Comparison of ENCODE assay signal across 24 mouse cellular contexts in the genomic region with DNA sequence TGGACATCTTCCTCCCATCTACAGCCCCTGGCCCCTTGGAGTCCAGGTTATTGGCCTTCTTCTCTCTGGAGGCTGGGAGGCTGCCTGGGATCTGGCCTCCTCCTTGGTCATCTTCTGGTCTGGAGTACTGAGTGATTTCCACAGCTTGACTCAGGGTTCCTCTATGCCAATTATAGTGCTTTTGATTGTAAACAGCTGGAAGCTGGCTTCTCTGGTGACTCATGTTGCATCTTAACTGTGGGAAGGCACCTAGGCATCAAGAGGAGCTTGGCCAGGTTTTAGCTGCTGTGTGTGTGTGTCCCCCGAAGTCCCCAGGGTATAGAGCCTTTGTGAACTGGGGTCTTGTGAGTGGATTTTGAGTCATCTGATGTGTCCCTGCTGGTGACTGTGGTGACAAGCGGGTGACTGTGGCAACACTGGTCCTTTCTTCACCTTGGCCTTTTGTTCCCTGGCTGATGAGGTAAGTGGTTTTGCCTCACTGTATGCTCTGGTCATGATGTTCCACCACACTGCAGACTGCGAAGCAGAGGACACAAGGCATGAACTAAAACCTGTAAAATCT. TPM values are rescaled to one million over a fixed set of nuclear protein-coding genes. Genes with fewer than 3 reads are reported as not detected.
DNase-seq lines count a peak whose midpoint lies in the region.
"Had no signal": no experiment of that assay in that cellular context is flagged by ENCODE, and none has a peak within 500 bp of the region (broad histone marks: within the 10 kb centered on the region; RNA-seq: fewer than 3 reads in every experiment).

No protein-coding gene starts in this region.

- no peak overlapping the region for H3K4me3 ChIP-seq in embryonic facial prominence, embryonic 10.5 days
- H3K4me3 ChIP-seq: embryonic facial prominence, embryonic 12.5 days; embryonic facial prominence, embryonic 15.5 days; forebrain, embryonic 15.5 days; heart, embryonic 12.5 days; heart, embryonic 15.5 days; hindbrain, embryonic 10.5 days; hindbrain, embryonic 13.5 days; intestine, embryonic 15.5 days had no signal

- DNase-seq in adrenal gland, postnatal 14 days, result peak; percentile 38
- DNase-seq in adrenal gland, postnatal 10 days, result no peak
- peak; percentile 64 for DNase-seq in 416B (ENCODE audit: low read depth)
- DNase-seq in NIH3T3 (ENCODE audit: low read depth), result peak; percentile 71
- DNase-seq in embryonic facial prominence, embryonic 10.5 days (ENCODE audit: low spot score), result no peak
- DNase-seq in urinary bladder, postnatal 25 days (ENCODE audit: low spot score), result no peak
- DNase-seq: adrenal gland, adult 8-10 months; B cell, adult 2 months; cerebellum, adult 18-20 months; cerebellum, adult 9-10 months; cerebellum, postnatal 14 days; gastrocnemius, postnatal 25 days; heart, postnatal 10 days; heart, postnatal 36 days; kidney, adult 11 months; kidney, adult 8-10 months had no signal

- H3K9me3 ChIP-seq in embryonic facial prominence, embryonic 10.5 days, result peaks cover 4% of the 10 kb centered on the region; the same call in 1 of the 2 replicates
- H3K9me3 ChIP-seq: embryonic facial prominence, embryonic 12.5 days; embryonic facial prominence, embryonic 15.5 days; forebrain, embryonic 15.5 days; heart, embryonic 15.5 days; hindbrain, embryonic 13.5 days; intestine, embryonic 15.5 days had no signal

- WGBS in embryonic facial prominence, embryonic 10.5 days, result 89% methylated on average over 3 of the region's 3 CpGs

- H3K27me3 ChIP-seq in embryonic facial prominence, embryonic 10.5 days (replicated peaks; ENCODE audit: low read depth, poor library complexity, severe bottlenecking), result no peaks in the 10 kb centered on the region
- H3K27me3 ChIP-seq: embryonic facial prominence, embryonic 12.5 days; embryonic facial prominence, embryonic 15.5 days; forebrain, embryonic 15.5 days; heart, embryonic 12.5 days; heart, embryonic 15.5 days; hindbrain, embryonic 13.5 days; intestine, embryonic 15.5 days had no signal

- H3K4me1 ChIP-seq in embryonic facial prominence, embryonic 10.5 days, result 0 out of 2 replicates have a peak, but pooled peaks cover 3% of the 10 kb centered on the region
- H3K4me1 ChIP-seq: embryonic facial prominence, embryonic 15.5 days; forebrain, embryonic 15.5 days; hindbrain, embryonic 10.5 days; hindbrain, embryonic 13.5 days had no signal

- H3K36me3 ChIP-seq in embryonic facial prominence, embryonic 10.5 days (replicated peaks), result peaks cover 14% of the 10 kb centered on the region
- H3K36me3 ChIP-seq: heart, embryonic 15.5 days; intestine, embryonic 15.5 days had no signal

- H3K27ac ChIP-seq in embryonic facial prominence, embryonic 10.5 days (replicated peaks), result no peak overlapping the region
- H3K27ac ChIP-seq: embryonic facial prominence, embryonic 12.5 days; embryonic facial prominence, embryonic 15.5 days; forebrain, embryonic 15.5 days; heart, embryonic 15.5 days; hindbrain, embryonic 10.5 days; hindbrain, embryonic 13.5 days; intestine, embryonic 15.5 days had no signal

RNA-seq across cellular contexts. Expression of a gene that starts 26.1 kb away (rescaled TPM):
- 21.8 and 27.5 TPM in 2 replicates for total RNA-seq in adrenal gland, postnatal 14 days (2021)
- 10 to 100 TPM; 13.1 to 23.5 TPM for total RNA-seq in adrenal gland, postnatal 10 days (2021)
- 18.3 and 20.4 TPM in 2 replicates for polyA plus RNA-seq in embryonic facial prominence, embryonic 10.5 days (2016; fragmentation: Nextera tagmentation; extraction: Ambion mirVana)

RNA-seq across cellular contexts. Expression of a gene that starts 53.6 kb away (rescaled TPM):
- 38.2 TPM in 2 replicates for total RNA-seq in adrenal gland, postnatal 14 days (2021)
- 10 to 100 TPM; 31.0 to 31.6 TPM for total RNA-seq in adrenal gland, postnatal 10 days (2021)
- 32.6 and 33.3 TPM in 2 replicates for polyA plus RNA-seq in embryonic facial prominence, embryonic 10.5 days (2016; fragmentation: Nextera tagmentation; extraction: Ambion mirVana)

Comparison
In these comparisons a context has a peak if more than half of its experiments do, and no peak if none do; other contexts are left out.
1. DNase-seq: peak in adrenal gland, postnatal 14 days (single experiment), 416B (single experiment) and NIH3T3 (single experiment); none in adrenal gland, postnatal 10 days (single experiment), embryonic facial prominence, embryonic 10.5 days (single experiment) and urinary bladder, postnatal 25 days (single experiment).